Mouse (Mus musculus) liver, embryonic 15.5 days (tissue): Measurements from ENCODE around the gene Sertad3. TPM values are rescaled to one million over a fixed set of nuclear protein-coding genes. Genes with fewer than 3 reads are reported as not detected.
A peak's percentile ranks its signal among the peaks of the same experiment; 100 is the strongest.

Experiments
- ATAC-seq: fragments of 200-750 bp; cut with Nextera tagmentation; 2 replicates; pipeline ENCODE4 v1.8.0; 2017; ENCODE audit warnings: moderate number of reproducible peaks, mild to moderate bottlenecking, moderate library complexity; ENCODE audit not compliant: insufficient read depth
- H3K27ac ChIP-seq: fragments of 300-500 bp; sonication (generic); replicated peaks from 2 replicates; pipeline ENCODE4 v1.5.1; 2015; ENCODE audit warnings: mild to moderate bottlenecking, inconsistent platforms
- H3K27me3 ChIP-seq: fragments of 300-500 bp; sonication (generic); 2 replicates; pipeline ENCODE4 v1.6.1; 2015; ENCODE audit warnings: mild to moderate bottlenecking, inconsistent platforms
- H3K36me3 ChIP-seq: fragments of 300-500 bp; sonication (generic); replicated peaks from 2 replicates; pipeline ENCODE4 v1.6.1; 2015; ENCODE audit warnings: moderate library complexity, mild to moderate bottlenecking, inconsistent platforms
- H3K4me1 ChIP-seq: fragments of 300-500 bp; sonication (generic); replicated peaks from 2 replicates; pipeline ENCODE4 v1.6.1; 2015; ENCODE audit warnings: inconsistent platforms
- H3K4me2 ChIP-seq: fragments of 300-500 bp; sonication (generic); 2 replicates; pipeline ENCODE4 v1.6.1; 2015; ENCODE audit warnings: moderate library complexity, mild to moderate bottlenecking, inconsistent platforms
- H3K4me3 ChIP-seq: fragments of 300-500 bp; sonication (generic); replicated peaks from 2 replicates; pipeline ENCODE4 v1.5.1; 2015; ENCODE audit warnings: mild to moderate bottlenecking, inconsistent platforms
- H3K9ac ChIP-seq: fragments of 300-500 bp; sonication (generic); 2 replicates; pipeline ENCODE4 v1.6.1; 2015; ENCODE audit warnings: moderate library complexity, mild to moderate bottlenecking, inconsistent platforms
- H3K9me3 ChIP-seq: fragments of 300-500 bp; sonication (generic); replicated peaks from 2 replicates; pipeline ENCODE4 v1.6.1; 2016; ENCODE audit warnings: inconsistent platforms
- WGBS: fragments of 180-500 bp; shearing (Covaris S2); methylation state at CpG from one replicate; pipeline ENCODE4 v1.1.7; 2015; ENCODE audit warnings: mixed read lengths; ENCODE audit not compliant: insufficient replicate concordance; 5-methylcytosine and 5-hydroxymethylcytosine counted together
- polyA plus RNA-seq: library from polyadenylated mRNA; unstranded; fragments of >200 nt; fragmentation: Nextera tagmentation; extraction: Ambion mirVana; gene quantifications from 2 replicates; pipeline ENCODE4 v1.2.1, GENCODE M21; 2015

Gene Sertad3
- polyA plus RNA-seq, 1 experiment from 2014 or later, result 35.6 TPM

- ATAC-seq, result no peak
- WGBS, result 18% methylated on average over 11 of the region's 11 CpGs
- H3K4me2 ChIP-seq, result peak overlapping the region; percentile 76
- peaks cover 94% of the 10 kb centered on the region for H3K4me1 ChIP-seq
- H3K4me3 ChIP-seq, result peak overlapping the region; percentile 54
- H3K27me3 ChIP-seq, result no peaks in the 10 kb centered on the region
- no peaks in the 10 kb centered on the region for H3K9me3 ChIP-seq
- peak overlapping the region; percentile 68 for H3K9ac ChIP-seq
- peaks cover 28% of the 10 kb centered on the region for H3K36me3 ChIP-seq
- H3K27ac ChIP-seq, result peak overlapping the region; percentile 92
Observed at GRCm38 (mm10) chr7:27480927-27481626, 7.5 kb downstream of the Sertad3 start.

- no peaks in the 10 kb centered on the region for H3K9me3 ChIP-seq
- whole genome bisulfite sequencing, result 0% methylated on average over 12 of the region's 12 CpGs
- peak overlapping the region; percentile 54 for H3K4me3 ChIP-seq
- peaks cover 93% of the 10 kb centered on the region for H3K4me1 ChIP-seq
- peak; percentile 97 for ATAC-seq
- H3K27ac ChIP-seq, result peak overlapping the region; percentile 92
- H3K9ac ChIP-seq, result peak overlapping the region; percentile 68
- no peaks in the 10 kb centered on the region for H3K27me3 ChIP-seq
- peaks cover 23% of the 10 kb centered on the region for H3K36me3 ChIP-seq
- peak overlapping the region; percentile 76 for H3K4me2 ChIP-seq
Observed at GRCm38 (mm10) chr7:27481627-27481969, 8.0 kb downstream of the Sertad3 start.

- no peak overlapping the region for H3K4me3 ChIP-seq
- H3K27me3 ChIP-seq, result no peaks in the 10 kb centered on the region
- H3K9me3 ChIP-seq, result no peaks in the 10 kb centered on the region
- H3K4me2 ChIP-seq, result no peak overlapping the region
- peaks cover 3% of the 10 kb centered on the region; the same call in 1 of the 2 replicates for H3K36me3 ChIP-seq
- H3K27ac ChIP-seq, result no peak overlapping the region
- H3K9ac ChIP-seq, result no peak overlapping the region
- peaks cover 85% of the 10 kb centered on the region for H3K4me1 ChIP-seq
- ATAC-seq, result no peak
- 76% methylated on average over 4 of the region's 4 CpGs for WGBS
Observed at GRCm38 (mm10) chr7:27483860-27484259, 10.3 kb downstream of the Sertad3 start.

- ATAC-seq, result no peak
- peak overlapping the region; percentile 95 for H3K27ac ChIP-seq
- peak overlapping the region; percentile 86 for H3K4me2 ChIP-seq
- peaks cover 84% of the 10 kb centered on the region for H3K4me1 ChIP-seq
- peaks cover 18% of the 10 kb centered on the region for H3K36me3 ChIP-seq
- peak overlapping the region; percentile 84 for H3K4me3 ChIP-seq
- H3K27me3 ChIP-seq, result no peaks in the 10 kb centered on the region
- H3K9me3 ChIP-seq, result no peaks in the 10 kb centered on the region
- 2% methylated on average over 13 of the region's 13 CpGs for WGBS
- H3K9ac ChIP-seq, result peak overlapping the region; percentile 67
Observed at GRCm38 (mm10) chr7:27486102-27486769, 12.7 kb downstream of the Sertad3 start.

- H3K27me3 ChIP-seq, result no peaks in the 10 kb centered on the region
- no peaks in the 10 kb centered on the region for H3K9me3 ChIP-seq
- H3K4me1 ChIP-seq, result peaks cover 84% of the 10 kb centered on the region
- H3K27ac ChIP-seq, result peak within 1 kb of the TSS; percentile 95
- H3K4me2 ChIP-seq, result peak within 1 kb of the TSS; percentile 86
- ATAC-seq, result peak; percentile 79
- under 1% methylated on average over 79 of the region's 80 CpGs for WGBS
- peak within 1 kb of the TSS; percentile 95 for H3K9ac ChIP-seq
- H3K4me3 ChIP-seq, result peak within 1 kb of the TSS; percentile 84
- H3K36me3 ChIP-seq, result peaks cover 18% of the 10 kb centered on the region
Observed at GRCm38 (mm10) chr7:27486770-27487697, 13.5 kb downstream of the Sertad3 start, which contains the start of gene Sertad1. Gene Sertad1 (plus strand): TSS chr7:27486910.

GRCm38 (mm10) chr7:27487740-27488268, 14.2 kb downstream of the Sertad3 start:
- Histone ChIP-seq H3K9me3 (no peaks in the 10 kb centered on the region), H3K9ac (peak overlapping the region; percentile 95), H3K27me3 (no peaks in the 10 kb centered on the region), H3K36me3 (peaks cover 18% of the 10 kb centered on the region), H3K27ac (peak overlapping the region; percentile 95), H3K4me3 (peak overlapping the region; percentile 84), H3K4me2 (peak overlapping the region; percentile 86), H3K4me1 (peaks cover 84% of the 10 kb centered on the region)
- no peak for ATAC-seq
- WGBS, result 3% methylated on average over 13 of the region's 13 CpGs

- no peaks in the 10 kb centered on the region for H3K27me3 ChIP-seq
- peaks cover 18% of the 10 kb centered on the region for H3K36me3 ChIP-seq
- H3K4me2 ChIP-seq, result peak overlapping the region; percentile 91
- ATAC-seq, result no peak
- peaks cover 81% of the 10 kb centered on the region for H3K4me1 ChIP-seq
- H3K4me3 ChIP-seq, result peak overlapping the region; percentile 63
- peak overlapping the region; percentile 80; the same call in 1 of the 2 replicates for H3K9ac ChIP-seq
- peak overlapping the region; percentile 95 for H3K27ac ChIP-seq
- no peaks in the 10 kb centered on the region for H3K9me3 ChIP-seq
- 85% methylated on average over 25 of the region's 25 CpGs for WGBS
Observed at GRCm38 (mm10) chr7:27489270-27489869, 15.8 kb downstream of the Sertad3 start.

- 23% methylated on average over 4 of the region's 4 CpGs for WGBS
- Histone ChIP-seq H3K4me2 (peak overlapping the region; percentile 91), H3K4me3 (peak overlapping the region; percentile 63), H3K9me3 (no peaks in the 10 kb centered on the region), H3K36me3 (peaks cover 18% of the 10 kb centered on the region), H3K4me1 (peaks cover 80% of the 10 kb centered on the region), H3K27me3 (no peaks in the 10 kb centered on the region), H3K27ac (peak overlapping the region; percentile 95), H3K9ac (peak overlapping the region; percentile 80)
- ATAC-seq, result no peak
Observed at GRCm38 (mm10) chr7:27490227-27490542, 16.6 kb downstream of the Sertad3 start.

- WGBS, result under 1% methylated on average over 33 of the region's 33 CpGs
Observed at GRCm38 (mm10) chr7:27490543-27491329, 17.2 kb downstream of the Sertad3 start.

GRCm38 (mm10) chr7:27491856-27492255, 18.3 kb downstream of the Sertad3 start:
- H3K4me3 ChIP-seq, result peak overlapping the region; percentile 5; the same call in 1 of the 2 replicates
- H3K4me1 ChIP-seq, result peaks cover 70% of the 10 kb centered on the region
- 0 out of 2 replicates have a peak overlapping the region, but pooled peaks have one; percentile 80 for H3K9ac ChIP-seq
- peak overlapping the region; percentile 91 for H3K4me2 ChIP-seq
- no peak for ATAC-seq
- H3K9me3 ChIP-seq, result no peaks in the 10 kb centered on the region
- peaks cover 18% of the 10 kb centered on the region for H3K36me3 ChIP-seq
- H3K27me3 ChIP-seq, result no peaks in the 10 kb centered on the region
- peak overlapping the region; percentile 95 for H3K27ac ChIP-seq
- WGBS, result 74% methylated on average over 7 of the region's 7 CpGs

More at GRCm38 (mm10) chr7:27490543-27491329, 17.2 kb downstream of the Sertad3 start:
- Histone ChIP-seq H3K27me3 (no peaks in the 10 kb centered on the region), H3K9me3 (no peaks in the 10 kb centered on the region), H3K4me3 (peak overlapping the region; percentile 63), H3K4me1 (peaks cover 74% of the 10 kb centered on the region), H3K4me2 (peak overlapping the region; percentile 91), H3K27ac (peak overlapping the region; percentile 95), H3K36me3 (peaks cover 18% of the 10 kb centered on the region), H3K9ac (peak overlapping the region; percentile 80)
- ATAC-seq, result peak; percentile 84
